Mouse (Mus musculus) liver, embryonic 14.5 days (tissue): ENCODE results near the gene Mical2. TPM values are rescaled to one million over a fixed set of nuclear protein-coding genes. Genes with fewer than 3 reads are reported as not detected.

ENCODE experiments used
- ATAC-seq: fragments of 200-750 bp; cut with Nextera tagmentation; 2 replicates; pipeline ENCODE4 v1.8.0; 2017; ENCODE audit warnings: moderate number of reproducible peaks, mild to moderate bottlenecking, moderate library complexity; ENCODE audit not compliant: insufficient read depth
- DNase-seq, 3 experiments: peaks; one replicate each; pipeline ENCODE4 v3.0.0-alpha.2; 2012 to 2013; ENCODE audit warnings: low read depth in 3 of 3, low spot score in 3 of 3
- H3K27ac ChIP-seq: fragments of 300-500 bp; sonication (generic); 2 replicates; pipeline ENCODE4 v1.5.1; 2014; ENCODE audit warnings: moderate library complexity, mild to moderate bottlenecking, control low read depth, inconsistent platforms
- H3K27me3 ChIP-seq: fragments of 300-500 bp; sonication (generic); 2 replicates; pipeline ENCODE4 v1.6.1; 2014; ENCODE audit warnings: mild to moderate bottlenecking, low read length, moderate library complexity; ENCODE audit not compliant: control insufficient read depth, insufficient read depth
- H3K36me3 ChIP-seq: fragments of 300-500 bp; sonication (generic); replicated peaks from 2 replicates; pipeline ENCODE4 v1.6.1; 2014; ENCODE audit warnings: low read depth; ENCODE audit not compliant: control insufficient read depth, insufficient read depth
- H3K4me1 ChIP-seq, 2 experiments: fragments of 200-500 bp in 1 of 2; fragments of 300-500 bp in 1 of 2; sonication (generic) in 1 of 2; replicated peaks; 2 replicates each; pipeline ENCODE4 v1.6.1; 2012 to 2014; ENCODE audit warnings: antibody characterized with exemption in 1 of 2, inconsistent platforms in 1 of 2, low read length in 1 of 2; ENCODE audit not compliant: control insufficient read depth in 2 of 2, insufficient read depth in 2 of 2
- H3K4me2 ChIP-seq: fragments of 300-500 bp; sonication (generic); 2 replicates; pipeline ENCODE4 v1.6.1; 2014; ENCODE audit warnings: low read depth, mild to moderate bottlenecking, control low read depth, moderate library complexity
- H3K4me3 ChIP-seq, 2 experiments: fragments of 200-500 bp in 1 of 2; fragments of 300-500 bp in 1 of 2; sonication (generic) in 1 of 2; 2 replicates each; pipeline ENCODE4 v1.5.1; 2012 to 2014; ENCODE audit warnings: low read depth in 2 of 2, low read length in 2 of 2, mild to moderate bottlenecking in 2 of 2, control low read depth in 1 of 2, inconsistent platforms in 1 of 2, moderate library complexity in 1 of 2; ENCODE audit not compliant: insufficient read depth in 1 of 2
- H3K9ac ChIP-seq: fragments of 300-500 bp; sonication (generic); replicated peaks from 2 replicates; pipeline ENCODE4 v1.6.1; 2014; ENCODE audit warnings: mild to moderate bottlenecking, control low read depth, moderate library complexity
- H3K9me3 ChIP-seq: fragments of 300-500 bp; sonication (generic); 2 replicates; pipeline ENCODE4 v1.6.1; 2016; ENCODE audit warnings: low read length, mixed read lengths; ENCODE audit not compliant: control insufficient read depth
- CTCF ChIP-seq: IDR thresholded peaks from 2 replicates; pipeline ENCODE4 v1.5.1; 2016; ENCODE audit warnings: antibody characterized with exemption, low read depth, control low read depth
- EP300 ChIP-seq: IDR thresholded peaks from 2 replicates; pipeline ENCODE4 v1.6.1; 2016; ENCODE audit warnings: antibody characterized with exemption, low read depth
- WGBS: fragments of 180-500 bp; shearing (Covaris S2); extraction: QIAGEN DNeasy Blood & Tissue Kit; methylation state at CpG from one replicate; pipeline ENCODE4 v1.1.7; 2014; ENCODE audit not compliant: insufficient replicate concordance; 5-methylcytosine and 5-hydroxymethylcytosine counted together
- polyA plus RNA-seq, 2 experiments: library from polyadenylated mRNA; depleted of rRNA in 1 of 2; stranded (reverse) in 1 of 2; unstranded in 1 of 2; fragments of >200 nt; fragmentation: Nextera tagmentation in 1 of 2; extraction: Ambion mirVana in 1 of 2; gene quantifications; 2 replicates each; pipeline versions ENCODE4 v1.2.1 to v1.2.3; 2012 to 2014

Mical2 gene
- polyA plus RNA-seq, 2 experiments = 1.2 to 1.4 TPM

- TF ChIP-seq EP300 (no peak), CTCF (no peak)
- Histone ChIP-seq H3K4me1 (peaks cover 0 to 8% of the 10 kb centered on the region in 2 experiments; a peak in 2 of 4 replicates), H3K4me2 (no peak overlapping the region), H3K36me3 (no peaks in the 10 kb centered on the region), H3K27me3 (no peaks in the 10 kb centered on the region), H3K9me3 (no peaks in the 10 kb centered on the region), H3K27ac (no peak overlapping the region), H3K9ac (no peak overlapping the region), H3K4me3 (no peak overlapping the region)
- ATAC-seq (no peak), DNase-seq (no peak)
- WGBS = 39% methylated on average over 3 of the region's 3 CpGs
Measured at GRCm38 (mm10) chr7:112255248-112255866, 29.7 kb downstream of the Mical2 start.

- Histone ChIP-seq H3K4me2 (no peak overlapping the region), H3K4me1 (peaks cover 0 to 3% of the 10 kb centered on the region in 2 experiments; a peak in 2 of 4 replicates), H3K27me3 (no peaks in the 10 kb centered on the region), H3K4me3 (no peak overlapping the region), H3K9me3 (no peaks in the 10 kb centered on the region), H3K27ac (no peak overlapping the region), H3K9ac (no peak overlapping the region), H3K36me3 (no peaks in the 10 kb centered on the region)
- DNase-seq = no peak
- no peak for ATAC-seq
- TF ChIP-seq CTCF (no peak), EP300 (no peak)
- 43% methylated on average over 4 of the region's 4 CpGs for WGBS
Measured at GRCm38 (mm10) chr7:112258338-112258903, 32.8 kb downstream of the Mical2 start.

- no peak overlapping the region for H3K4me2 ChIP-seq
- no peak for ATAC-seq
- no peaks in the 10 kb centered on the region for H3K9me3 ChIP-seq
- no peaks in the 10 kb centered on the region for H3K36me3 ChIP-seq
- H3K4me3 ChIP-seq = no peak overlapping the region
- H3K4me1 ChIP-seq = peaks cover 0 to 3% of the 10 kb centered on the region in 2 experiments; a peak in 2 of 4 replicates
- TF ChIP-seq EP300 (no peak), CTCF (no peak)
- H3K27me3 ChIP-seq = no peaks in the 10 kb centered on the region
- no peak for DNase-seq
- no peak overlapping the region for H3K9ac ChIP-seq
- H3K27ac ChIP-seq = no peak overlapping the region
- WGBS = 64% methylated on average over 4 of the region's 4 CpGs
Measured at GRCm38 (mm10) chr7:112259286-112259685, 33.6 kb downstream of the Mical2 start.

GRCm38 (mm10) chr7:112261121-112261520, 35.5 kb downstream of the Mical2 start:
- DNase-seq (no peak), ATAC-seq (no peak)
- TF ChIP-seq CTCF = no peak
- no peak for TF ChIP-seq EP300
- peaks cover 0 to 3% of the 10 kb centered on the region in 2 experiments; a peak in 2 of 4 replicates for H3K4me1 ChIP-seq
- H3K4me2 ChIP-seq = no peak overlapping the region
- no peak overlapping the region for H3K27ac ChIP-seq
- no peaks in the 10 kb centered on the region for H3K9me3 ChIP-seq
- no peaks in the 10 kb centered on the region for H3K36me3 ChIP-seq
- no peak overlapping the region for H3K9ac ChIP-seq
- WGBS = 59% methylated on average over 5 of the region's 5 CpGs
- H3K4me3 ChIP-seq = no peak overlapping the region
- no peaks in the 10 kb centered on the region for H3K27me3 ChIP-seq

GRCm38 (mm10) chr7:112267266-112267665, 41.6 kb downstream of the Mical2 start:
- WGBS = 43% methylated on average over 5 of the region's 5 CpGs
- TF ChIP-seq EP300 = no peak
- no peak for TF ChIP-seq CTCF
- Histone ChIP-seq H3K27ac (no peak overlapping the region), H3K9ac (no peak overlapping the region), H3K36me3 (no peaks in the 10 kb centered on the region), H3K9me3 (no peaks in the 10 kb centered on the region), H3K4me1 (peaks cover 0 to 3% of the 10 kb centered on the region in 2 experiments; a peak in 1 of 4 replicates), H3K27me3 (no peaks in the 10 kb centered on the region), H3K4me3 (no peak overlapping the region), H3K4me2 (no peak overlapping the region)
- DNase-seq (no peak), ATAC-seq (no peak)
